In the genomic region with DNA sequence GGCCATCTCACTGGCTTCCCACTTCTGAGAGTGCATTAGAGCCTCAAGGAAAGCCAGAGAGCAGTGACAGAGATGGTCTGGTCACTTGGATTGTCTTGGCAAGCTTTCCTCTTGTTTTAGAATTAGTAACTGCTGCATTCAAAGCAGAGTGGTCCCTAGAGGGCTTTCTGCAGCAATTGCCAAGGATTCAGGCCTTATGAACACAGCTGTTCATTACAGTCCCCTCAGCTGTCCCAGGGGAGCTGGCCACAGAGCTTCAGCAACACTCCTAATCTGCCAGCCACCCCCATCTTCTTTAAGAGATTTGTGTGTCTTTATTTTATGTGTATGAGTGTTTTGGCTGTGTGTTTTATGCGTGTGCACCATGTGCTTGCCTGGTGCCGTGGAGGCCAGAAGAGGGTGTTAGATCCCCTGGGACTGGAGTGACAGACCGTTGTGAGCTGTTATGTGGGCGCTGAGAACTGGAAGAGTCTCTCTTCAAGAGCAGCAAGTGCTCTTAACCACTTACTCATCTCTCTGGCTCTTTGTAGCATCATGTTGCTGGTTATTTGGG, we compare ENCODE assay signal across 10 mouse cellular contexts. TPM values are rescaled to one million over a fixed set of nuclear protein-coding genes. Genes with fewer than 3 reads are reported as not detected.
DNase-seq lines count a peak whose midpoint lies in the region; ATAC-seq and TF ChIP-seq lines count a peak whose summit lies in the region.
"Had no signal": no experiment of that assay in that cellular context is flagged by ENCODE, and none has a peak within 500 bp of the region (broad histone marks: within the 10 kb centered on the region; RNA-seq: fewer than 3 reads in every experiment).

No protein-coding gene starts in this region.

- peaks cover 36% of the 10 kb centered on the region for H3K4me1 ChIP-seq in limb, embryonic 13.5 days
- H3K4me1 ChIP-seq in limb, embryonic 10.5 days: peaks cover 20% of the 10 kb centered on the region; the same call in 1 of the 2 replicates
- peaks cover 24% of the 10 kb centered on the region for H3K4me1 ChIP-seq in heart, embryonic 15.5 days (replicated peaks)
- H3K4me1 ChIP-seq in limb, embryonic 14.5 days (ENCODE audit: control insufficient read depth, insufficient read depth, low read length): peaks cover 26% of the 10 kb centered on the region

- no peak overlapping the region for H3K4me3 ChIP-seq in limb, embryonic 13.5 days
- no peak overlapping the region for H3K4me3 ChIP-seq in limb, embryonic 10.5 days
- H3K4me3 ChIP-seq in heart, embryonic 15.5 days: no peak overlapping the region
- no peak overlapping the region for H3K4me3 ChIP-seq in limb, embryonic 14.5 days (replicated peaks; ENCODE audit: low read length)
- H3K4me3 ChIP-seq: liver, embryonic 15.5 days had no signal

- ATAC-seq in limb, embryonic 13.5 days (ENCODE audit: low FRiP score, low read depth): no peak
- 0 out of 2 replicates have a peak, but pooled peaks have one; percentile 18 for ATAC-seq in heart, embryonic 15.5 days (replicated peaks; ENCODE audit: insufficient number of reproducible peaks, insufficient read depth, low FRiP score, low read depth)
- ATAC-seq in limb, embryonic 14.5 days (ENCODE audit: low FRiP score, low read depth): peak; percentile 62; the same call in 1 of the 2 replicates

- no peak for DNase-seq in limb, embryonic 10.5 days (ENCODE audit: low spot score)
- peak; percentile 26 for DNase-seq in NIH3T3 (ENCODE audit: low read depth)
- peak; percentile 72 for DNase-seq in limb, embryonic 14.5 days (ENCODE audit: low spot score)
- no peak for DNase-seq in thymus, postnatal 0 days (ENCODE audit: low spot score)
- DNase-seq in thymus, postnatal 10 days (ENCODE audit: low spot score in 2 of 2): no peak
- no peak for DNase-seq in cerebellum, adult 9-10 months
- DNase-seq: cerebellum, adult 8-10 months had no signal

- no peaks in the 10 kb centered on the region for H3K27me3 ChIP-seq in limb, embryonic 13.5 days
- H3K27me3 ChIP-seq in limb, embryonic 10.5 days (ENCODE audit: low read depth, poor library complexity, severe bottlenecking): no peaks in the 10 kb centered on the region
- no peaks in the 10 kb centered on the region for H3K27me3 ChIP-seq in heart, embryonic 15.5 days
- no peaks in the 10 kb centered on the region for H3K27me3 ChIP-seq in limb, embryonic 14.5 days (ENCODE audit: control insufficient read depth, insufficient read depth, low read length)
- H3K27me3 ChIP-seq: liver, embryonic 15.5 days had no signal

- no peak overlapping the region for H3K4me2 ChIP-seq in limb, embryonic 13.5 days (replicated peaks)
- H3K4me2 ChIP-seq in heart, embryonic 15.5 days: no peak overlapping the region
- no peak overlapping the region for H3K4me2 ChIP-seq in limb, embryonic 14.5 days (replicated peaks; ENCODE audit: low read depth, low read length, severe bottlenecking)
- H3K4me2 ChIP-seq: liver, embryonic 15.5 days had no signal

- 61% methylated on average over 4 of the region's 4 CpGs for WGBS in limb, embryonic 13.5 days
- WGBS in limb, embryonic 10.5 days: 92% methylated on average over 4 of the region's 4 CpGs
- WGBS in heart, embryonic 15.5 days: 80% methylated on average over 4 of the region's 4 CpGs
- 72% methylated on average over 4 of the region's 4 CpGs for WGBS in limb, embryonic 14.5 days

- TF ChIP-seq POLR2A in limb, embryonic 14.5 days (IDR thresholded peaks at IDR 0.05; ENCODE audit: borderline replicate concordance, extremely low read depth, insufficient read depth, insufficient read length): no peak

- peaks cover 55% of the 10 kb centered on the region for H3K36me3 ChIP-seq in limb, embryonic 13.5 days
- H3K36me3 ChIP-seq in limb, embryonic 10.5 days: peaks cover 85% of the 10 kb centered on the region
- H3K36me3 ChIP-seq in heart, embryonic 15.5 days: peaks cover 39% of the 10 kb centered on the region
- peaks cover 45% of the 10 kb centered on the region for H3K36me3 ChIP-seq in limb, embryonic 14.5 days (ENCODE audit: control insufficient read depth, insufficient read depth, low read length)

- no peaks in the 10 kb centered on the region for H3K9me3 ChIP-seq in limb, embryonic 13.5 days
- no peaks in the 10 kb centered on the region for H3K9me3 ChIP-seq in limb, embryonic 10.5 days (replicated peaks)
- no peaks in the 10 kb centered on the region for H3K9me3 ChIP-seq in heart, embryonic 15.5 days (replicated peaks)
- H3K9me3 ChIP-seq in limb, embryonic 14.5 days (ENCODE audit: control insufficient read depth, low read length): no peaks in the 10 kb centered on the region
- H3K9me3 ChIP-seq: liver, embryonic 15.5 days had no signal

- 0 out of 2 replicates have a peak overlapping the region, but pooled peaks have one; percentile 40 for H3K27ac ChIP-seq in limb, embryonic 13.5 days
- H3K27ac ChIP-seq in limb, embryonic 10.5 days: no peak overlapping the region
- peak overlapping the region; percentile 23; the same call in 1 of the 2 replicates for H3K27ac ChIP-seq in heart, embryonic 15.5 days
- H3K27ac ChIP-seq in limb, embryonic 14.5 days (replicated peaks; ENCODE audit: low read depth, low read length): no peak overlapping the region
- H3K27ac ChIP-seq: liver, embryonic 15.5 days had no signal

- no peak overlapping the region for H3K9ac ChIP-seq in limb, embryonic 13.5 days
- H3K9ac ChIP-seq in heart, embryonic 15.5 days: no peak overlapping the region
- H3K9ac ChIP-seq in limb, embryonic 14.5 days (ENCODE audit: low read depth, low read length, severe bottlenecking): no peak overlapping the region
- H3K9ac ChIP-seq: liver, embryonic 15.5 days had no signal

RNA-seq across cellular contexts. Expression of a gene that starts 27.8 kb away (rescaled TPM):
- 151 and 159 TPM in 2 replicates for polyA plus RNA-seq in limb, embryonic 13.5 days (2015; fragmentation: Nextera tagmentation; extraction: Ambion mirVana)
- polyA plus RNA-seq in limb, embryonic 10.5 days (2016; fragmentation: Nextera tagmentation; extraction: Ambion mirVana): 138 and 176 TPM in 2 replicates
- 90.9 and 110 TPM in 2 replicates for polyA plus RNA-seq in heart, embryonic 15.5 days (2015; fragmentation: Nextera tagmentation; extraction: Ambion mirVana)
- 167 and 189 TPM in 2 replicates for polyA plus RNA-seq in limb, embryonic 14.5 days (2012; rRNA removed)
- 129 and 136 TPM in 2 replicates for polyA plus RNA-seq in limb, embryonic 14.5 days (2014; fragmentation: Nextera tagmentation; extraction: Ambion mirVana)
- 5.4 and 5.9 TPM in 2 replicates for polyA plus RNA-seq in thymus, postnatal 0 days (2015; fragmentation: Nextera tagmentation; extraction: Ambion mirVana)

Comparison
In these comparisons a context has a peak if more than half of its experiments do, and no peak if none do; other contexts are left out.
1. H3K27ac ChIP-seq: peak in limb, embryonic 13.5 days (single experiment) and heart, embryonic 15.5 days (single experiment); none in limb, embryonic 10.5 days (single experiment) and limb, embryonic 14.5 days (single experiment).
2. DNase-seq: peak in NIH3T3 (single experiment) and limb, embryonic 14.5 days (single experiment); none in limb, embryonic 10.5 days (single experiment), thymus, postnatal 0 days (single experiment), thymus, postnatal 10 days (0 of 2) and cerebellum, adult 9-10 months (single experiment).
3. RNA of a gene that starts 27.8 kb away (polyA plus RNA-seq): 138 to 176 TPM in limb, embryonic 10.5 days, 129 to 189 TPM in limb, embryonic 14.5 days, 151 to 159 TPM in limb, embryonic 13.5 days and 90.9 to 110 TPM in heart, embryonic 15.5 days; 5.4 to 5.9 TPM in thymus, postnatal 0 days; every median in the first group is over 10 times any median in the second.